In the genomic region with DNA sequence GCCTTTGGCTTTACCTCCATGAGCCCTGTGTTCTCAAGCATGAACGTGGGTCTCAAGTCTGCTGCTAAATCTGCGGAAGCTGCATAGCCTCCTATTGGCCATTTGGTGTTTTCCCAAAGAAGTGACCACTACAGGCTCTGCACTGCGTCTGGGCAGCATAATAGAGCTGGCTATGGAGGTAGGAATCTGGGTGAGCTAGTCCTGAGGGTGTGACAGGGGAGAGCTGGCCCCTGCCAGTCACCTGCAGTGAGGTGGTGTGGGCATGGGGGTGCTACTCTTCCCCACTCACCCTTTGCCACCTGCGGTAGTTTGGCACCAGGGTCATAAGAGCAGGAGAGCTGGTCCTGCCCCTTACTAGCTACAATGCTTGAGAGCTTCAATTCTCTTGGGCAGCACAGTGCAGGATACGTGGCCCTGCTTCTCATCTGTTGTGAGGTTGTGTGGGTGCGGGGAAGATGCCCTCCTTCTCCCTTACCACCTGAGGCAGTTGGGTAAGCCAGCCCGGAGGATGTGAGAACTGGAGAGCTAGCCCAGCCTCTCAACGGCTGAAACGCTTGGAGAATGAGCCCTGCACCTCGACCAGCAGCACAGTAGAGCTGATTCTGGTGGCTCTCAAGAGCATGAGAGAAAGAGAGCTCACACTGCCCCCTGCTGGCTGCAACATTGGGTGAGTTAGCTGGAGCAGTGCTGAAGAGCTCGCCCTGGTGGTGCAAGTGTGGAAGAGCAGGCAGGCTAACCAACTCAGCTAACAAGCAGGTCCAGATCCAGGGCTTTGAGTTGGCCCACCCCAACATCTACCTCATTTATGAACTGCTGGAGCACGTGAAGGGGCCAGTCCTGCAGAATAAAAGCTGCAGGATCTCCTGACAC, we compare ENCODE assay signal across 9 mouse cellular contexts. TPM values are rescaled to one million over a fixed set of nuclear protein-coding genes. Genes with fewer than 3 reads are reported as not detected.
A peak's percentile ranks its signal among the peaks of the same experiment; 100 is the strongest.
DNase-seq lines count a peak whose midpoint lies in the region; ATAC-seq and TF ChIP-seq lines count a peak whose summit lies in the region.
"Had no signal": no experiment of that assay in that cellular context is flagged by ENCODE, and none has a peak within 500 bp of the region (broad histone marks: within the 10 kb centered on the region; RNA-seq: fewer than 3 reads in every experiment).

No protein-coding gene starts in this region.

- H3K4me3 ChIP-seq in bone marrow macrophage, adult 2 months (ENCODE audit: insufficient read depth, low read length): no peak overlapping the region
- no peak overlapping the region for H3K4me3 ChIP-seq in heart, embryonic 11.5 days (ENCODE audit: low read depth, low read length)
- H3K4me3 ChIP-seq in kidney, postnatal 0 days (replicated peaks; ENCODE audit: low read depth, low read length): no peak overlapping the region
- no peak overlapping the region for H3K4me3 ChIP-seq in liver, embryonic 11.5 days (ENCODE audit: low read depth, low read length)
- no peak overlapping the region for H3K4me3 ChIP-seq in neural tube, embryonic 12.5 days
- H3K4me3 ChIP-seq: erythroblast, embryonic 14.5 days had no signal

- H3K4me1 ChIP-seq in bone marrow macrophage, adult 2 months (ENCODE audit: control insufficient read depth, insufficient read depth, low read length): no peaks in the 10 kb centered on the region
- H3K4me1 ChIP-seq in heart, embryonic 11.5 days (ENCODE audit: control insufficient read depth, insufficient read depth, low read length): no peaks in the 10 kb centered on the region
- H3K4me1 ChIP-seq in kidney, postnatal 0 days (replicated peaks; ENCODE audit: insufficient read depth, low read length): no peaks in the 10 kb centered on the region
- H3K4me1 ChIP-seq in liver, embryonic 11.5 days (replicated peaks; ENCODE audit: control insufficient read depth, insufficient read depth, low read length): no peaks in the 10 kb centered on the region
- no peaks in the 10 kb centered on the region for H3K4me1 ChIP-seq in neural tube, embryonic 12.5 days

- peak; percentile 92 for DNase-seq in CD4-positive, CD25-positive, alpha-beta regulatory T cell, adult 2 months (ENCODE audit: low read depth, low spot score)
- DNase-seq in kidney, postnatal 0 days (ENCODE audit: low spot score): peak; percentile 89
- DNase-seq in liver, embryonic 11.5 days (ENCODE audit: low spot score): peak; percentile 70
- peak; percentile 73 for DNase-seq in telencephalon, adult 2 months (ENCODE audit: low read depth, low spot score)

- ATAC-seq in erythroblast, adult 5-6 weeks (replicated peaks; ENCODE audit: low FRiP score, poor library complexity, severe bottlenecking): peak; percentile 94
- peak; percentile 26; the same call in 1 of the 2 replicates for ATAC-seq in heart, embryonic 11.5 days (replicated peaks; ENCODE audit: insufficient number of reproducible peaks, low FRiP score, low TSS enrichment)
- peak; percentile 84; the same call in 1 of the 2 replicates for ATAC-seq in kidney, postnatal 0 days (replicated peaks; ENCODE audit: low FRiP score, low read depth)
- peak; percentile 71 for ATAC-seq in liver, embryonic 11.5 days (replicated peaks; ENCODE audit: low FRiP score)
- peak; percentile 41 for ATAC-seq in neural tube, embryonic 12.5 days (ENCODE audit: low FRiP score, low read depth)

- peak; percentile 99 for TF ChIP-seq CTCF in bone marrow macrophage, adult 2 months (IDR thresholded peaks at IDR 0.05; ENCODE audit: low read depth, low read length)
- TF ChIP-seq CTCF in kidney, postnatal 0 days (IDR thresholded peaks at IDR 0.05; ENCODE audit: low read depth): peak; percentile 100

- no peak overlapping the region for H3K9ac ChIP-seq in heart, embryonic 11.5 days (ENCODE audit: low read depth, low read length)
- no peak overlapping the region for H3K9ac ChIP-seq in kidney, postnatal 0 days (ENCODE audit: low read depth, low read length)
- no peak overlapping the region for H3K9ac ChIP-seq in liver, embryonic 11.5 days (ENCODE audit: low read depth, low read length)
- no peak overlapping the region for H3K9ac ChIP-seq in neural tube, embryonic 12.5 days

- WGBS in heart, embryonic 11.5 days (ENCODE audit: insufficient replicate concordance): 40% methylated on average over 12 of the region's 12 CpGs
- WGBS in kidney, postnatal 0 days: 42% methylated on average over 12 of the region's 12 CpGs
- WGBS in liver, embryonic 11.5 days: 44% methylated on average over 12 of the region's 12 CpGs
- 50% methylated on average over 12 of the region's 12 CpGs for WGBS in neural tube, embryonic 12.5 days

- TF ChIP-seq POLR2A in bone marrow macrophage, adult 2 months (IDR thresholded peaks at IDR 0.05; ENCODE audit: borderline replicate concordance, low read depth, low read length): no peak

- 0 out of 2 replicates have a peak, but pooled peaks cover 2% of the 10 kb centered on the region for H3K27me3 ChIP-seq in heart, embryonic 11.5 days (ENCODE audit: control insufficient read depth, insufficient read depth, low read length)
- H3K27me3 ChIP-seq in kidney, postnatal 0 days (ENCODE audit: insufficient read depth, low read length): no peaks in the 10 kb centered on the region
- H3K27me3 ChIP-seq in liver, embryonic 11.5 days (replicated peaks; ENCODE audit: control insufficient read depth, insufficient read depth, low read length): no peaks in the 10 kb centered on the region
- no peaks in the 10 kb centered on the region for H3K27me3 ChIP-seq in neural tube, embryonic 12.5 days (replicated peaks)

- H3K36me3 ChIP-seq in heart, embryonic 11.5 days (ENCODE audit: control insufficient read depth, insufficient read depth, low read length): no peaks in the 10 kb centered on the region
- H3K36me3 ChIP-seq in kidney, postnatal 0 days (ENCODE audit: insufficient read depth, low read length): no peaks in the 10 kb centered on the region
- no peaks in the 10 kb centered on the region for H3K36me3 ChIP-seq in liver, embryonic 11.5 days (ENCODE audit: control insufficient read depth, insufficient read depth, low read length)
- H3K36me3 ChIP-seq in neural tube, embryonic 12.5 days: no peaks in the 10 kb centered on the region

- no peaks in the 10 kb centered on the region for H3K9me3 ChIP-seq in heart, embryonic 11.5 days (replicated peaks; ENCODE audit: control insufficient read depth, low read length)
- H3K9me3 ChIP-seq in kidney, postnatal 0 days (replicated peaks; ENCODE audit: low read length): no peaks in the 10 kb centered on the region
- H3K9me3 ChIP-seq in liver, embryonic 11.5 days (ENCODE audit: control insufficient read depth, low read length): no peaks in the 10 kb centered on the region
- no peaks in the 10 kb centered on the region for H3K9me3 ChIP-seq in neural tube, embryonic 12.5 days

- H3K4me2 ChIP-seq in heart, embryonic 11.5 days: no peak overlapping the region
- H3K4me2 ChIP-seq in kidney, postnatal 0 days (ENCODE audit: low read length): no peak overlapping the region
- H3K4me2 ChIP-seq in liver, embryonic 11.5 days: no peak overlapping the region
- H3K4me2 ChIP-seq in neural tube, embryonic 12.5 days (replicated peaks): no peak overlapping the region

- no peak overlapping the region for H3K27ac ChIP-seq in bone marrow macrophage, adult 2 months (ENCODE audit: insufficient read depth, low read depth, low read length)
- H3K27ac ChIP-seq in heart, embryonic 11.5 days (ENCODE audit: low read depth, low read length): no peak overlapping the region
- no peak overlapping the region for H3K27ac ChIP-seq in kidney, postnatal 0 days
- no peak overlapping the region for H3K27ac ChIP-seq in liver, embryonic 11.5 days (ENCODE audit: low read depth, low read length)
- no peak overlapping the region for H3K27ac ChIP-seq in neural tube, embryonic 12.5 days

RNA-seq across cellular contexts. Expression of gene S100a9, which starts 14.3 kb away (rescaled TPM):
- polyA plus RNA-seq in bone marrow macrophage, adult 2 months (2012; ENCODE audit: insufficient read depth, insufficient read length, missing spikeins): 23.9 and 24.5 TPM in 2 replicates
- 13,871 and 15,956 TPM in 2 replicates for total RNA-seq in erythroblast, adult 5-6 weeks (2015; ENCODE audit: low replicate concordance)
- total RNA-seq in erythroblast, adult 5-6 weeks (2017; ENCODE audit: low replicate concordance): 4,543 and 6,947 TPM in 2 replicates
- polyA plus RNA-seq in heart, embryonic 11.5 days (2014; fragmentation: Nextera tagmentation; extraction: Ambion mirVana): 1.3 and 6.2 TPM in 2 replicates
- polyA plus RNA-seq in kidney, postnatal 0 days (2015; fragmentation: Nextera tagmentation; extraction: Ambion mirVana): 42.4 and 42.6 TPM in 2 replicates
- 93.3 and 95.1 TPM in 2 replicates for polyA plus RNA-seq in liver, embryonic 11.5 days (2014; fragmentation: Nextera tagmentation; extraction: Ambion mirVana)
- polyA plus RNA-seq in neural tube, embryonic 12.5 days (2016; fragmentation: Nextera tagmentation; extraction: Ambion mirVana): 6.9 and 12.0 TPM in 2 replicates

RNA-seq across cellular contexts. Expression of gene Pglyrp4, which starts 16.9 kb away (rescaled TPM):
- polyA plus RNA-seq in bone marrow macrophage, adult 2 months (2012; ENCODE audit: insufficient read depth, insufficient read length, missing spikeins): not detected in 2 replicates
- 4.8 TPM in 1 of 2 replicates, not detected in the other for total RNA-seq in erythroblast, adult 5-6 weeks (2015; ENCODE audit: low replicate concordance)
- total RNA-seq in erythroblast, adult 5-6 weeks (2017; ENCODE audit: low replicate concordance): not detected in 2 replicates
- not detected in 2 replicates for polyA plus RNA-seq in heart, embryonic 11.5 days (2014; fragmentation: Nextera tagmentation; extraction: Ambion mirVana)
- polyA plus RNA-seq in kidney, postnatal 0 days (2015; fragmentation: Nextera tagmentation; extraction: Ambion mirVana): 0.07 TPM in 1 of 2 replicates, not detected in the other
- not detected in 2 replicates for polyA plus RNA-seq in liver, embryonic 11.5 days (2014; fragmentation: Nextera tagmentation; extraction: Ambion mirVana)
- polyA plus RNA-seq in neural tube, embryonic 12.5 days (2016; fragmentation: Nextera tagmentation; extraction: Ambion mirVana): not detected in 2 replicates
- polyA plus RNA-seq: erythroblast, embryonic 14.5 days had no signal

RNA-seq across cellular contexts. Expression of gene S100a8, which starts 41.0 kb away (rescaled TPM):
- 16.7 and 16.9 TPM in 2 replicates for polyA plus RNA-seq in bone marrow macrophage, adult 2 months (2012; ENCODE audit: insufficient read depth, insufficient read length, missing spikeins)
- 9,516 and 10,353 TPM in 2 replicates for total RNA-seq in erythroblast, adult 5-6 weeks (2015; ENCODE audit: low replicate concordance)
- total RNA-seq in erythroblast, adult 5-6 weeks (2017; ENCODE audit: low replicate concordance): 5,136 and 5,692 TPM in 2 replicates
- 1.9 and 5.2 TPM in 2 replicates for polyA plus RNA-seq in heart, embryonic 11.5 days (2014; fragmentation: Nextera tagmentation; extraction: Ambion mirVana)
- polyA plus RNA-seq in kidney, postnatal 0 days (2015; fragmentation: Nextera tagmentation; extraction: Ambion mirVana): 65.2 and 69.2 TPM in 2 replicates
- polyA plus RNA-seq in liver, embryonic 11.5 days (2014; fragmentation: Nextera tagmentation; extraction: Ambion mirVana): 140 and 141 TPM in 2 replicates
- polyA plus RNA-seq in neural tube, embryonic 12.5 days (2016; fragmentation: Nextera tagmentation; extraction: Ambion mirVana): 15.8 and 23.7 TPM in 2 replicates
- polyA plus RNA-seq: erythroblast, embryonic 14.5 days had no signal

RNA-seq across cellular contexts. Expression of gene S100a7a, which starts 56.0 kb away (rescaled TPM):
- 0.63 TPM in 1 of 2 replicates, not detected in the other for polyA plus RNA-seq in bone marrow macrophage, adult 2 months (2012; ENCODE audit: insufficient read depth, insufficient read length, missing spikeins)
- not detected in 2 replicates for total RNA-seq in erythroblast, adult 5-6 weeks (2015; ENCODE audit: low replicate concordance)
- total RNA-seq in erythroblast, adult 5-6 weeks (2017; ENCODE audit: low replicate concordance): not detected in 2 replicates
- not detected in 2 replicates for polyA plus RNA-seq in heart, embryonic 11.5 days (2014; fragmentation: Nextera tagmentation; extraction: Ambion mirVana)
- 0.14 TPM in 1 of 2 replicates, not detected in the other for polyA plus RNA-seq in kidney, postnatal 0 days (2015; fragmentation: Nextera tagmentation; extraction: Ambion mirVana)
- not detected in 2 replicates for polyA plus RNA-seq in liver, embryonic 11.5 days (2014; fragmentation: Nextera tagmentation; extraction: Ambion mirVana)
- not detected in 2 replicates for polyA plus RNA-seq in neural tube, embryonic 12.5 days (2016; fragmentation: Nextera tagmentation; extraction: Ambion mirVana)
- polyA plus RNA-seq: erythroblast, embryonic 14.5 days had no signal

Comparison
In these comparisons a context has a peak if more than half of its experiments do, and no peak if none do; other contexts are left out.
1. ATAC-seq: peak in every context shown above with its lines; median percentile 94 in erythroblast, adult 5-6 weeks; 84 in kidney, postnatal 0 days; 71 in liver, embryonic 11.5 days; 41 in neural tube, embryonic 12.5 days; 26 in heart, embryonic 11.5 days.